Mouse (Mus musculus): ENCODE measurements around the gene Fam243. TPM values are rescaled to one million over a fixed set of nuclear protein-coding genes. Genes with fewer than 3 reads are reported as not detected.

Gene Fam243
- total and polyA plus RNA-seq, 3 experiments = not detected

GRCm38 (mm10) chr16:92295328-92295727 is 25.9 kb downstream of the Fam243 start:
- Histone ChIP-seq H3K9me3 (replicated peaks; ENCODE audit: insufficient read depth, low read length) (no peaks in the 10 kb centered on the region), H3K4me1 (ENCODE audit: control insufficient read depth in 1 of 2, insufficient read depth in 2 of 2, low read length in 2 of 2) (0 out of 4 replicates have a peak, but pooled peaks cover 0 to under 1% of the 10 kb centered on the region in 2 experiments), H3K36me3 (ENCODE audit: control insufficient read depth in 1 of 2, insufficient read depth in 2 of 2, low read length in 2 of 2) (no peaks in the 10 kb centered on the region; a peak in 1 of 4 replicates), H3K9ac (ENCODE audit: control insufficient read depth, low read depth, low read length, poor library complexity, severe bottlenecking) (no peak overlapping the region), H3K4me3 (ENCODE audit: control insufficient read depth in 1 of 2, insufficient read depth in 1 of 2, low read depth in 2 of 2, low read length in 2 of 2) (no peak overlapping the region), H3K27ac (ENCODE audit: control insufficient read depth, low read depth, low read length) (no peak overlapping the region), H3K79me2 (ENCODE audit: control insufficient read depth, insufficient read depth, low read length, poor library complexity) (no peaks in the 10 kb centered on the region), H3K27me3 (ENCODE audit: control insufficient read depth in 1 of 2, insufficient read depth in 2 of 2, low read length in 2 of 2) (peaks cover 6 to 7% of the 10 kb centered on the region in 2 experiments; a peak in 3 of 4 replicates)
- DNase-seq (ENCODE audit: low read depth, low spot score) = no peak
- TF ChIP-seq ZNF384 (IDR thresholded peaks at IDR 0.05; ENCODE audit: low read depth, low read length) (no peak), POLR2AphosphoS2 (IDR thresholded peaks at IDR 0.05; ENCODE audit: low read length) (no peak), RAD21 (IDR thresholded peaks at IDR 0.05; ENCODE audit: low read depth, low read length) (no peak), SIN3A (IDR thresholded peaks at IDR 0.05; ENCODE audit: low read length) (no peak), POLR2AphosphoS5 (IDR thresholded peaks at IDR 0.05; ENCODE audit: borderline replicate concordance, low read depth, low read length) (no peak), BHLHE40 (IDR thresholded peaks at IDR 0.05; ENCODE audit: borderline replicate concordance, low read depth, low read length) (no peak), SMC3 (IDR thresholded peaks at IDR 0.05; ENCODE audit: low read depth, low read length) (no peak), HCFC1 (IDR thresholded peaks at IDR 0.05; ENCODE audit: low read depth, low read length) (no peak), ZMIZ1 (IDR thresholded peaks at IDR 0.05; ENCODE audit: low read depth, low read length) (no peak), MYC (IDR thresholded peaks at IDR 0.05; ENCODE audit: low read depth, low read length) (no peak), CTCF (IDR thresholded peaks at IDR 0.05 in 2 of 3, conservative IDR thresholded peaks at IDR 0.05 in 1 of 3; ENCODE audit: control insufficient read depth in 1 of 3, insufficient read depth in 1 of 3, low read depth in 2 of 3, low read length in 3 of 3, poor library complexity in 1 of 3, severe bottlenecking in 1 of 3) (no peak), MAZ (IDR thresholded peaks at IDR 0.05; ENCODE audit: low read depth, low read length) (no peak), USF1 (IDR thresholded peaks at IDR 0.05; ENCODE audit: low read depth, low read length) (no peak), USF2 (IDR thresholded peaks at IDR 0.05; ENCODE audit: borderline replicate concordance in 1 of 2, insufficient read depth in 1 of 2, low read depth in 1 of 2, low read length in 2 of 2) (no peak), MAX (IDR thresholded peaks at IDR 0.05; ENCODE audit: low read length) (no peak), ELF1 (IDR thresholded peaks at IDR 0.05; ENCODE audit: low read depth, low read length) (no peak), CHD2 (IDR thresholded peaks at IDR 0.05; ENCODE audit: low read length) (no peak), KAT2A (conservative IDR thresholded peaks at IDR 0.05; ENCODE audit: low read depth, low read length) (no peak)

DNA sequence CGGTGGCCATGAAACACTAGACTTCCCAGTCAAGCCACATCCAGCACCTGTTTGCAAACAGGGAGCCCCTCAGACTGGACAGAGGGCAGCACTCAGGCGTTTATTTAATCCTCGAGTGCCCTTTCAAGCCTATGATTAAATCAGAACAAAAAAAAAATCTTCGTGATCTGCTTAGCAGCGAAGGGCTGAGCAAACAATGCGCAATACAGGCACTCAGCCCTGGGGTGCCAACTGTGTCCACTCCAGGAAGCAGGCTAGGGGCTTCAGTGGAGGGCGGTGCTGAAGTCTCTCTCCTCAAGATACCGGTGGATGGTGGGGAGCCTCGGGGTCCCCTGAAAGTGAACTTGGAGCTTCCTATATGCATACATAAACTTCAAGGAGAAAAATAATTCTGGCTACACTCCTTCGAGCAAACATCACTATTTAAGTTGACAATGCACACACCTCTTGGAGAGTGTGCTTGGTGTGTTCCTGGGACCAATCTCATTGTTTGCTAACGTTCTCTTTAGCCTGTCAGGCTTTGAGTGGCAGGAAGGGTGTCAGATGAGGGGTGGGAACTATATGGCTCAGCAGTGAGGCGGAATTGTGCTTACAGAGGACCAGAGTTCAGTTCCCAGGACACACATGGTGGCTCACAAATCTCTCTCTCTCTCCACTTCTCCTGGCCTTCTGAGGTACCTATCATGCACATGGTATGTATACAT is 26.8 kb downstream of the Fam243 start:
- H3K36me3 ChIP-seq (ENCODE audit: control insufficient read depth in 1 of 2, insufficient read depth in 2 of 2, low read length in 2 of 2) = no peaks in the 10 kb centered on the region
- no peaks in the 10 kb centered on the region for H3K79me2 ChIP-seq (ENCODE audit: control insufficient read depth, insufficient read depth, low read length, poor library complexity)
- TF ChIP-seq NELFE (IDR thresholded peaks at IDR 0.05; ENCODE audit: low read depth, low read length) = no peak
- TF ChIP-seq JUND (IDR thresholded peaks at IDR 0.05; ENCODE audit: low read depth, low read length) = no peak
- no peak for TF ChIP-seq USF2 (IDR thresholded peaks at IDR 0.05; ENCODE audit: borderline replicate concordance in 1 of 2, insufficient read depth in 1 of 2, low read depth in 1 of 2, low read length in 2 of 2)
- no peak for TF ChIP-seq POLR2AphosphoS5 (IDR thresholded peaks at IDR 0.05; ENCODE audit: borderline replicate concordance, low read depth, low read length)
- no peak for TF ChIP-seq RAD21 (IDR thresholded peaks at IDR 0.05; ENCODE audit: low read depth, low read length)
- no peak for TF ChIP-seq NRF1 (IDR thresholded peaks at IDR 0.05; ENCODE audit: insufficient read depth, low read depth, low read length, poor library complexity, severe bottlenecking)
- no peak for TF ChIP-seq TAL1 (IDR thresholded peaks at IDR 0.05; ENCODE audit: low read length)
- no peak for TF ChIP-seq MAFK (IDR thresholded peaks at IDR 0.05; ENCODE audit: borderline replicate concordance, low read depth, low read length)
- no peak for TF ChIP-seq POLR2AphosphoS2 (IDR thresholded peaks at IDR 0.05; ENCODE audit: low read length)
- TF ChIP-seq TBP (IDR thresholded peaks at IDR 0.05; ENCODE audit: low read depth, low read length) = no peak
- TF ChIP-seq GABPA (IDR thresholded peaks at IDR 0.05; ENCODE audit: low read depth, low read length) = no peak
- no peak for TF ChIP-seq MXI1 (IDR thresholded peaks at IDR 0.05; ENCODE audit: low read depth, low read length)
- no peak for TF ChIP-seq KAT2A (conservative IDR thresholded peaks at IDR 0.05; ENCODE audit: low read depth, low read length)
- TF ChIP-seq MAX (IDR thresholded peaks at IDR 0.05; ENCODE audit: low read length) = no peak
- TF ChIP-seq CHD1 (IDR thresholded peaks at IDR 0.05; ENCODE audit: low read depth, low read length) = no peak
- TF ChIP-seq HCFC1 (IDR thresholded peaks at IDR 0.05; ENCODE audit: low read depth, low read length) = no peak
- no peak for TF ChIP-seq ZMIZ1 (IDR thresholded peaks at IDR 0.05; ENCODE audit: low read depth, low read length)
- TF ChIP-seq MYC (IDR thresholded peaks at IDR 0.05; ENCODE audit: low read depth, low read length) = no peak
- no peaks in the 10 kb centered on the region for H3K9me3 ChIP-seq (replicated peaks; ENCODE audit: insufficient read depth, low read length)
- no peak for DNase-seq (ENCODE audit: low read depth, low spot score)
- no peaks in the 10 kb centered on the region for H3K4me1 ChIP-seq (ENCODE audit: control insufficient read depth in 1 of 2, insufficient read depth in 2 of 2, low read length in 2 of 2)
- no peak overlapping the region for H3K4me3 ChIP-seq (ENCODE audit: control insufficient read depth in 1 of 2, insufficient read depth in 1 of 2, low read depth in 2 of 2, low read length in 2 of 2)
- H3K9ac ChIP-seq (ENCODE audit: control insufficient read depth, low read depth, low read length, poor library complexity, severe bottlenecking) = no peak overlapping the region
- H3K27me3 ChIP-seq (ENCODE audit: control insufficient read depth in 1 of 2, insufficient read depth in 2 of 2, low read length in 2 of 2) = peaks cover 6 to 7% of the 10 kb centered on the region in 2 experiments; a peak in 3 of 4 replicates
- no peak overlapping the region for H3K27ac ChIP-seq (ENCODE audit: control insufficient read depth, low read depth, low read length)

All from MEL (cell line).